Mouse (Mus musculus) cerebellum, adult 8-10 months (tissue): ENCODE measurements around the gene Vmn1r89.

Experiments used
- DNase-seq: peaks from one replicate; pipeline ENCODE4 v3.0.0; 2022

The Vmn1r89 gene

GRCm38 (mm10) chr7:13212720-13213119, at the start of gene Vmn1r89:
Vmn1r89 (plus strand) TSS chr7:13213020.
- DNase-seq, result no peak

DNA sequence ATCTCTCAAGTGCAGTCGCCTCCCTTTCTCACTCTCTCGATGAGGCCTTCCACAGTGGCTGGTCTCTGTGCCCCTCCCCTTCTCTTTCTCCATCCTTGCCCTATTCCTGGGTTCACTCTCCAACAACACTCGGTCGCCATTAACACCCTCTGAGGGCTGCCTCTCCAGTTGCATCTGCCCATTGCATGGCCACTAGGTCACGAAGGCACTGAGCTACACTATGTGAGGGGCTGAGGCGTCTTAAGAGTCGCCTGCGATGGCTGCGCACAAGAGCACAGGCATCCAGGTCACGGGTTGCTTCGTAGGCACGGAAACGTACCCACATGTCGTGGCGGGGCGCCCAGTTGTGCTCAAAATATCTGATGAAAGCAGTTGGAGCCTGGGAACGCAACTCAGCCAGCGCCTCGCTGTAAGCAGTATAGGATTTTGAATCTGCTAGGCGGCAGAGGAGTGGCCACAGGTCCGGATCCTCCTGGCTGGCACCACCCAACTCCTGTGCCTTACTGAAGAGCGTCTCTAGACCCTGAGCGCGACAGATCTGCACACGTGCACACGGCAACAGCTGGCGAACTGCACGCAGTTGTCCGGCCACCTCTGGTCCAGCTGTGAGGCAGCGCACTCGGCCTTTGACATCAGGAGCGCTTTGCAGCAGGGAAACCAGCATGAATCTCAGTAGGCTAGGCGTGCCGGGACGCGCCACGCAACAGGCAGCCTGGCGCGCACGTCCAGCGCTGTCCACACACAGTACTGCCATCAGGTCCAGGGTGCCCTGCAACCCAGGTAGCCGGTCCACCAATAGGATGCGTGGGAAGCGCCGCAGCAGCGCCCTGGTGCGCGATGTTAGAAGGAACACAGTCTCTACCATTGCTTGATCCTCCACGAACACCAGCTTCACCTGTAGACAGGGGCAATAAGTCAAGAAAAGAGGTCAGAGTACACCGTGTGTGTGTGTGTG, 48.2 kb downstream of the Vmn1r89 start:
- no peak for DNase-seq

- no peak for DNase-seq
These were observed 51.0 kb downstream of the Vmn1r89 start for GRCm38 (mm10) chr7:13263851-13264250.

GRCm38 (mm10) chr7:13264396-13264795, 51.6 kb downstream of the Vmn1r89 start:
- no peak for DNase-seq

DNA sequence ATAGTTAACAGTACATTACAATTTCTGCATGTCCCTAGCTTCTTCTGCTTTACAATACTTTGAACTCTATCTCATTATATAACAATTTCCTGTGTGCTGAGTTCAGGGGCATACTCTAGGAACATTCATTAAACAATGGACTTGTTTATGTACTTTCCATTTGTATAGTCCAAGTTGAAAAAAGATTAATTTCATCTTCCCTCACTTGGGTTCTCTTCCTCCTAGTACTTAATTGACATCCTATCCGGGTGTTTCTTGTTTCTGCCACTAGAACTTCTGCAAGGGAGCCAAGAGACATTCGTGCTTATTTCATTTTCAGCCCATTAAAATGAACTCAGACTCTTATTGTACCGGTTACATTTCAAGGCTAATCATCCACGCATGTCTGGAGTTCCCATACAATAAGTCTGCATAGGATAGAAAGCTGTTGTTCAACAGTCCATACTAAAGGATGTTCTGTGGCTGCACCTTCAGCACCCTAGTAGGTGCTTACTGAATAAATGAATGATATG, 56.0 kb downstream of the Vmn1r89 start:
- no peak for DNase-seq

DNA sequence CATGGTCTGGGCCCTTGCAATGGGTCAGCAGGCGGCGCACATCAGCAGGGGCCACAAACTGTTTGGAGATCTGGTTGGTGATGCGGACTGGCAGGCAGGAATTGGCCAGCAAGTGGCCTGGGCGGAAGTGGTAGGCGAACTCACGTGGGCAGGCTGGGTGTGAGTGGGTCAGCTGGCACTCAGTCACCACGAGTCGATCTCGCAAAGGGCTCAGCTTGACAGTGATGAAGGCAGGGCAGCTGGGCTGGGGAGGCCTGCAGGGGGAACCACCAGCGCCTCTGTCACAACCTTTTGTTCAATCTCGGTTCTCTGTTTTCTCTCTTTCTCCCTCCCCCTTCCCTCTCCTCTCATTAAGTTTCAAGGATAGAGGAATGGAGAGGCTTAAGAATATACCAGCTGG, 56.6 kb downstream of the Vmn1r89 start:
- DNase-seq, result no peak
